In the genomic region with DNA sequence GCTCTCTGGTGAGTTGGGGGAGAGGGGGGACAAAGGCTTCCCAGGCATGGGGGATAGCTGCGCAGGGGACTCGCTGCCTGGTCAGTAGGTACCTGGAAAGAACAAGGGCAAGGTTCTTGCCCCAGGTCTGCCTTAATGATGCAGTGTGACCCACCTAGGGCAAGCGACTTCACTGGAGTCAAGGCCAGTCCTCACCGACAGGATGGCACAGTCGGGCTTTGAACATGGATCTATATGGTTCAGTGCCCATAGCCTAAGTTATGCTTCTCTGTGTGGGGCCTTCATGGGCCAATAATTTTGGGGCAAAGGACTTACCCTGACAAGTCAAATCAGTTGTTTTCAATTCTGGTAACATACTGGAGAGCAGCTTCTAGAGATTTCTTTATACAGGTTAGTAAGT, we compare ENCODE assay signal across 8 mouse cellular contexts. TPM values are rescaled to one million over a fixed set of nuclear protein-coding genes. Genes with fewer than 3 reads are reported as not detected.
DNase-seq lines count a peak whose midpoint lies in the region; ATAC-seq lines count a peak whose summit lies in the region.

No protein-coding gene starts in this region.

- no peak for ATAC-seq in heart, embryonic 13.5 days (ENCODE audit: extremely low read depth, insufficient number of reproducible peaks, low FRiP score, low TSS enrichment)
- no peak for ATAC-seq in hindbrain, embryonic 12.5 days (ENCODE audit: low FRiP score)
- no peak for ATAC-seq in midbrain, embryonic 12.5 days (ENCODE audit: low FRiP score, low read depth)
- ATAC-seq in megakaryocyte progenitor cell, adult 5-6 weeks (replicated peaks; ENCODE audit: poor library complexity): no peak

- DNase-seq in heart, postnatal 10 days: no peak
- peak; percentile 16 for DNase-seq in ZHBTc4 (ENCODE audit: low read depth, low spot score)
- no peak for DNase-seq in adrenal gland, adult 2 months
- DNase-seq in cerebellum, adult 18-20 months: no peak

- H3K4me1 ChIP-seq in heart, embryonic 13.5 days: peaks cover 17% of the 10 kb centered on the region
- H3K4me1 ChIP-seq in hindbrain, embryonic 12.5 days: peaks cover 29% of the 10 kb centered on the region
- peaks cover 27% of the 10 kb centered on the region for H3K4me1 ChIP-seq in midbrain, embryonic 12.5 days

- WGBS in heart, embryonic 13.5 days: 7% methylated on average over 5 of the region's 5 CpGs
- 3% methylated on average over 5 of the region's 5 CpGs for WGBS in hindbrain, embryonic 12.5 days
- 3% methylated on average over 5 of the region's 5 CpGs for WGBS in midbrain, embryonic 12.5 days

- H3K9me3 ChIP-seq in heart, embryonic 13.5 days: no peaks in the 10 kb centered on the region
- H3K9me3 ChIP-seq in hindbrain, embryonic 12.5 days (replicated peaks): no peaks in the 10 kb centered on the region
- H3K9me3 ChIP-seq in midbrain, embryonic 12.5 days: no peaks in the 10 kb centered on the region

- H3K9ac ChIP-seq in heart, embryonic 13.5 days: peak overlapping the region; percentile 94
- peak overlapping the region; percentile 96 for H3K9ac ChIP-seq in hindbrain, embryonic 12.5 days
- H3K9ac ChIP-seq in midbrain, embryonic 12.5 days (replicated peaks): peak overlapping the region; percentile 95

- intact Hi-C loops in heart, postnatal 10 days (cut with DNase I): loop anchor here (2.0 to 5.0 kb wide), 2 partner anchors 68 to 106 kb away; partner anchors contain the start of gene Btbd1

- H3K27me3 ChIP-seq in heart, embryonic 13.5 days (replicated peaks): peaks cover 19% of the 10 kb centered on the region
- H3K27me3 ChIP-seq in hindbrain, embryonic 12.5 days: no peaks in the 10 kb centered on the region
- no peaks in the 10 kb centered on the region for H3K27me3 ChIP-seq in midbrain, embryonic 12.5 days

- no peak overlapping the region for H3K27ac ChIP-seq in heart, embryonic 13.5 days (replicated peaks)
- peak overlapping the region; percentile 97 for H3K27ac ChIP-seq in hindbrain, embryonic 12.5 days
- peak overlapping the region; percentile 98 for H3K27ac ChIP-seq in midbrain, embryonic 12.5 days (replicated peaks)

- H3K36me3 ChIP-seq in heart, embryonic 13.5 days: no peaks in the 10 kb centered on the region
- H3K36me3 ChIP-seq in hindbrain, embryonic 12.5 days: no peaks in the 10 kb centered on the region
- H3K36me3 ChIP-seq in midbrain, embryonic 12.5 days: no peaks in the 10 kb centered on the region

- H3K4me2 ChIP-seq in heart, embryonic 13.5 days: peak overlapping the region; percentile 86
- peak overlapping the region; percentile 66 for H3K4me2 ChIP-seq in hindbrain, embryonic 12.5 days (replicated peaks)
- H3K4me2 ChIP-seq in midbrain, embryonic 12.5 days (replicated peaks): peak overlapping the region; percentile 77

- H3K4me3 ChIP-seq in heart, embryonic 13.5 days: peak overlapping the region; percentile 84
- H3K4me3 ChIP-seq in hindbrain, embryonic 12.5 days: peak overlapping the region; percentile 83
- peak overlapping the region; percentile 97 for H3K4me3 ChIP-seq in midbrain, embryonic 12.5 days

RNA-seq across cellular contexts. Expression of gene Hdgfl3, which starts 0.5 kb away (rescaled TPM):
- polyA plus RNA-seq in heart, embryonic 13.5 days (2015; fragmentation: Nextera tagmentation; extraction: Ambion mirVana): 10.0 TPM in 2 replicates
- total RNA-seq in heart, postnatal 10 days (2021): 10 to 100 TPM; 12.3 to 14.3 TPM
- 57.5 and 61.0 TPM in 2 replicates for polyA plus RNA-seq in hindbrain, embryonic 12.5 days (2016; fragmentation: Nextera tagmentation; extraction: Ambion mirVana)
- 54.1 and 62.0 TPM in 2 replicates for polyA plus RNA-seq in midbrain, embryonic 12.5 days (2016; fragmentation: Nextera tagmentation; extraction: Ambion mirVana)
- 10 to 100 TPM in 1 of 2 experiments, 1 to 10 TPM in 1; 7.1 to 11.9 TPM for total RNA-seq in adrenal gland, adult 2 months (2021)
- 4.7 and 5.0 TPM in 2 replicates for polyA plus RNA-seq in adrenal gland, adult 2 months (2012; rRNA removed)
- total RNA-seq in megakaryocyte progenitor cell, adult 5-6 weeks (2015): 0.37 and 1.6 TPM in 2 replicates
- total RNA-seq in megakaryocyte progenitor cell, adult 5-6 weeks (2017): 0.87 and 1.5 TPM in 2 replicates

RNA-seq across cellular contexts. Expression of gene Bnc1, which starts 57.3 kb away (rescaled TPM):
- polyA plus RNA-seq in heart, embryonic 13.5 days (2015; fragmentation: Nextera tagmentation; extraction: Ambion mirVana): 4.8 and 6.3 TPM in 2 replicates
- 1 to 10 TPM; 1.8 to 2.9 TPM for total RNA-seq in heart, postnatal 10 days (2021)
- 1.1 and 1.9 TPM in 2 replicates for polyA plus RNA-seq in hindbrain, embryonic 12.5 days (2016; fragmentation: Nextera tagmentation; extraction: Ambion mirVana)
- polyA plus RNA-seq in midbrain, embryonic 12.5 days (2016; fragmentation: Nextera tagmentation; extraction: Ambion mirVana): 0.27 and 0.42 TPM in 2 replicates
- 1 to 10 TPM in 1 of 2 experiments, under 1 TPM in 1; 0.84 to 1.2 TPM for total RNA-seq in adrenal gland, adult 2 months (2021)
- polyA plus RNA-seq in adrenal gland, adult 2 months (2012; rRNA removed): 0.03 and 0.10 TPM in 2 replicates
- total RNA-seq in megakaryocyte progenitor cell, adult 5-6 weeks (2015): not detected in 2 replicates
- total RNA-seq in megakaryocyte progenitor cell, adult 5-6 weeks (2017): not detected in 2 replicates
